Mouse (Mus musculus) layer of hippocampus, adult 18-20 months (tissue): ENCODE results near the gene Grin3a. TPM values are rescaled to one million over a fixed set of nuclear protein-coding genes. Genes with fewer than 3 reads are reported as not detected.
"Not testable (repeated sequence)": the region's sequence is repeated elsewhere in the genome, so short reads cannot be mapped to it uniquely, and the experiment has no call there.

Source experiments
- DNase-seq, 2 experiments: peaks; one replicate each; pipeline ENCODE4 v3.0.0; 2022; ENCODE audit warnings: low spot score in 2 of 2
- total RNA-seq, 2 experiments: library from RNA; stranded (reverse); gene quantifications; 2 replicates each; pipeline ENCODE4 v1.2.3; 2021

Gene Grin3a
- total RNA-seq, 2 experiments from 2014 or later, result 31.2 to 31.5 TPM

DNA sequence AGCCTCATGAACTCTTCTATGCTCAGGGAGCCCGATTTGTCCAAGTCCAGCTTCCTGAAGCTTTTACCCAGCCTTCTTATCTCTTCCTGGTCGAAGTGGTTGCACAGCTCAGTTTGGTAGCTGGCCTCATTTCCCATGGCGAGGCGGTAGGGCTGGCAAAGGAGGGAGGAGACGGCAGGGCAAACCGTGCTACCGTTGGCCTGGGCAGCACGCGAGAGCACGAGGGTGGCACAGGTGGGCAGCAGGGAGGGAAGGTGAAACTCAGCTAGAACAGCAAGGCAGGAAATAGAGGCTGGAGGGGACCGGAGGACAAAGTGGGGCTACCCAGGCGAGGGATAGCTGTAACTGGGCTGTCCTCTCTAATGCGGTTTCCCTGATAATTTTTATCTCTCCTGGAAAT, 163.7 kb downstream of the Grin3a start, which contains the start of gene Ppp3r2:
Ppp3r2 (minus strand) TSS at position 213 of the 400 bp plus-strand sequence.
- no peak for DNase-seq

DNA sequence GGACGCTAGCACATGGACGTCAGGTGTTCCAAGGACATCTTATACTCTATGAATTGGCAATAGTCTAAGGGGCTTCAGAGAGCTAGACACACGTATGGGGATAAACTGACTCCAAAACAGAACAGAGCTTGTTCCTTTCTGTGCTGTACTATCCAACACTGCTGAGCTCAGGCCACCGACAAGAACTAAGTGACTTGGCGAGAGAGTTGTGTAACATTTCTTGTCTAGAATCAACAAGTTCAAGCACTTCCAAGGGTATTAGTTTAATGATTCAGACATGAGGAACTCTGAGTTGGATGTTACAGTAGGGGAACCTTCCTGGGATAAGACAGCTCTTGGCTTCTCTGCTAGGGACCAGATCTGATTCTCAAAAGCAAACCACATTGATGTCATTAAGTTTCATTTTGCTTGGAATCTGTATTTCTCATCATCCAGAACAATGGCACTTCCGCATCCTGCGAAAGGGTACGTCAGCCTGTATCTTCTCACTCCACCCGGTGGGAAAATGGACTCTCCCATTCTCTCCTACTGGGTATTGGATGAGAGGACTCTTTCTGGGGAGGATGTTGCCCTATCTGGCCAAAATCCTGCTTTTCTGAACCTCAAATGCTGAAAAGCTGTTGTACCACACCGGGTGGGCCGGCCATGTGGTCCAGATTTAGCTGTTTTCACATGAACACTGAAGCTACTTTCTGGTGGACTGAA, 165.2 kb downstream of the Grin3a start:
- no peak for DNase-seq

DNA sequence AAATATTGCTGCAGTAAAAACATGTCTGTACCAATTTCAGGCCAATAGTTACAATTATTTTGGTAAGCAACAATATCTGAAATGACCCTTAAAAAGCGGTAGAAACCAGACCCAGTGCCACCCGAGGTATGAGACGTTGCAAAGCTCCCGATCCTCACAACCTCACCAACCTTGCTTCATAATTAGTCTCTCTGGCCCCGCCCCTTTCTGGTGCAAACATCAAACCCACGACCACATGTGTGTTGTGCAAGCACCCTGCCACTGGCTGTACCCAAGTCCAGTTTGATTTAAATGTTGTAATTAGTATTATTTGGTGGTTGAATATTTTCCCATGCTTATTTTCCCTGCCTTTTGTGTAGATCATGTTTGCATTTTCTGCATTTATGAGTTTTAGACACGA, 168.8 kb downstream of the Grin3a start:
- DNase-seq, result no peak

DNA sequence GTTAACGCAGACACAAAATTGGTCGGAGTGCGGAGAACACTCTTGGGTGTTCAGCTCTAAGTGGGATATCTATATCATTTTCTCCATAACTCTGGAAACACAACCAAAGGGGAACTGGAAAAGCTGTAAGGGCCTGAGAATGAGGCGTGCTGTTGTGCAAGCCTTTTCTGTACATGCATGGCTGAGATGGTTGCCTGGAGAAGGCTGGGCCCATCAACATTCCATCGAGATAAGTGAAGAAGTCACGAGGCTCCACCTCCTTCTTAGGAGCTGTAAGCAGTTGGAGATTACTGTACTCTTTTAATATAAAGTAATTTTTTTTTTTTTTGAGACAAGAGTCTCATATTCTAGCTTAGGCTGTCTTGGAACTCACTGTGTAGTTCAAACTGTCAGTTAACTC, 169.5 kb downstream of the Grin3a start:
- no peak for DNase-seq

GRCm38 (mm10) chr4:49664850-49665249, 180.7 kb downstream of the Grin3a start:
- no peak for DNase-seq

GRCm38 (mm10) chr4:49662231-49662630, 183.3 kb downstream of the Grin3a start:
- no peak for DNase-seq

- no peak for DNase-seq
Observed at GRCm38 (mm10) chr4:49661664-49662063, 183.9 kb downstream of the Grin3a start.

- DNase-seq, result peak in 1 of 2 experiments; percentile 26
Observed at GRCm38 (mm10) chr4:49659421-49659820, 186.1 kb downstream of the Grin3a start.

- no peak for DNase-seq
Observed at GRCm38 (mm10) chr4:49639913-49640312, 205.6 kb downstream of the Grin3a start.

GRCm38 (mm10) chr4:49637821-49638220, 207.7 kb downstream of the Grin3a start:
- DNase-seq, result peak in 1 of 2 experiments; percentile 15

DNA sequence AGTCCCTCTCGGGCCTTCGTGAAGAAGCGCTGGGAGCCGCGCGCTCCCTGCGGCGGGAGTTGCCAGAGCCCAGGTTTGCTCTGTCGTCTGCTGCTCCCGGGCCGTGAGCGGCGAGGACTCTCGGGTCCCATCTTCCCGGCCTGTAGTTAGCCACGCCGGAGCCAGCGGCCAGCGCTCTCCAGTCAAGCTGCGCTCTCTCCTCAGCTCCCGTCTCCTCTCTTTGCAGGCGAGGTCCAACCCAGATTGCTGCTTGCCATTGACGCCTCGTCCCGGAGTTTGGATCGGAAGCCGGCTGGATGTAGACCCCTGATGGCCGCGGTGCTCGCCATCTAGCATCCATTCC, 213.4 kb downstream of the Grin3a start:
- no peak for DNase-seq

- peak; percentile 95 to 97 for DNase-seq
Observed at GRCm38 (mm10) chr4:49631319-49632138, 214.0 kb downstream of the Grin3a start, which contains the start of gene Rnf20. Gene Rnf20 (plus strand): TSS chr4:49632006.

DNA sequence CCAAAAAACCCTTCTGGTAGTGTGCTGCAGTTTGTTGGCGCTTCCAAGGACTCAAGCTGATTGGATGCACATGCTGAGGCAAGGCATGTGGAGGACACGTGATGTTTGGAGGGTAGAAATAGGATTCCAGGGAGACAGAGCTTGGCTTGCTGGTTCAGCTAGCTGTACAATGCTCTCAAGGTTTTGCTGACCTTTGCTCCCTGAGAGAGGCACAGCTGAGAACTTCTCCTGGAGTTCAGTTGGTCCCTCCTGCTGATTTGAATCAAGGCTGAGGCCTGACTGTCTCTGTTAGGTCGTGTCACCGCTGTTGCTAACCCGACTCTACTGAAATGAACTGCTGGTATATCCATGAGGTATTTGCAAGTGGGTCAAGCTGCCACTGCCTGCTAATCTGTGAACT, 216.6 kb downstream of the Grin3a start:
- DNase-seq, result no peak

- DNase-seq, result peak; percentile 68 to 91
Observed at GRCm38 (mm10) chr4:49626973-49627372, 218.6 kb downstream of the Grin3a start.

DNA sequence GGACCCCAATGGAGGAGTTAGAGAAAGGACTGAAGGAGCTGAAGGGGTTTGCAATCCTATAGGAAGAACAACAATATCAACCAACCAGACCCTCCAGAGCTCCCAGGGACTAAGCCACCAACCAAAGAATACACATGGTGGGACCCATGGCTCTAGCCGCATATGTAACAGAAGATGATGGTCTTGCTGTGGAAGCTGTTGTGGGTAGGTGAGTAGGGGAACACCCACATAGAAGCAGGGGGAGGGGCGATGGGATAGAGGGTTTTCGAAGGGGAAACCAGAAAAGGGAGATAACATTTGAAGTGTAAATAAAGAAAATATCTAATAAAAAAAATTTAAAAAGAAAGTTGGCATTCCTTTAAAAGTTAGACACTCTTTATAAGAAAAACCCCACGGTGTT, 220.6 kb downstream of the Grin3a start:
- DNase-seq, result not testable (repeated sequence)

DNA sequence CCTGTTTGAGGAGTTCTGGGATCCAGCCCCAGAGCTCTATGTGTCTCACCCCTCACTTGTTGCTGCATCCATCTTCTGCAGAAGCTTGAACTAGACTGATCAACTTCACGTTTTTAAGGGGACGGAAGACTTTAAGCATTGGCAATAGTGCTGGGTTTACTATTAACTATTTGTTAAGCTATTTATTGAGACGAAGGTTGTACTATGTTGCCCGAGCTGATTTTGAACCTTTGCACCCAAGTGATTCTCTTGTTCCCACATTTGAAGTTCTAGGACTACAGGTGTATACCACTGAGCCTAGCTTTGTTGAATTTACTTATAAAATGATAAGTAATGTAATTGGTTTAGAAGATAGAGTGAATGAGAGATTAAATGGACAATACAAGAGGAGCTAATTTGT, 221.6 kb downstream of the Grin3a start:
- no peak for DNase-seq

- no peak for DNase-seq
Observed at GRCm38 (mm10) chr4:49622272-49622671, 223.3 kb downstream of the Grin3a start.

DNA sequence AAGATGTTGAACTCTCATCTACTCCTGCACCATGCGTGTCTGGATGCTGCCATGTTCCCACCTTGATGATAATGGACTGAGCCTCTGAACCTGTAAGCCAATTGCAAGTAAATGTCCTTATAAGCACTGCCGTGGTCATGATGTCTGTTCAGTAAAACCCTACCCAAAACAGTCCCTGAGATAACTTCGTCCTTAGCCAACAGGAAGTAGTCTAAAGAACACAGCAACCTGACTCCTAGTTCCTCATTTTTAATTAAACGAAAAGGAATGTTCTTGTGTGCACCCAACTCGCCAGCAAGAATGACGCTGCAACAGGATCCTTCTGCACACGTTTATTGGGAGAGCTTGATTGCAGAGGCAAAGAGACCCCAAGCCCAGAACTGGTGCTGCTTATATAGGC, 225.7 kb downstream of the Grin3a start:
- DNase-seq, result not testable (repeated sequence)

GRCm38 (mm10) chr4:49616924-49617323, 228.6 kb downstream of the Grin3a start:
- DNase-seq, result no peak
